Mouse (Mus musculus) mature B cell (primary cell): ENCODE measurements at regions not wholly inside any gene's neighbourhood (a gene's known extent, or its start where the extent isn't known, plus 50 kb on each side); places are given as distances from the start of the nearest gene placed in this dataset.

Experiments
- in situ Hi-C: fragments of 300-500 bp; cut with MboI; formaldehyde crosslinking; loops from 2 replicates; pipeline ENCODE4 v1.14.3; 2019

GRCm38 (mm10) chr1:73799246-73799645 lies 325.0 kb downstream of the Tns1 start:
- in situ Hi-C loops: no loop called here

- in situ Hi-C loops: no loop called here
Measured at GRCm38 (mm10) chr1:73797858-73798257, 326.4 kb downstream of the Tns1 start.

- in situ Hi-C loops: no loop called here
Measured at GRCm38 (mm10) chr1:73797413-73797812, 326.8 kb downstream of the Tns1 start.

- in situ Hi-C loops: no loop called here
Measured at GRCm38 (mm10) chr1:73793871-73794270, 330.4 kb downstream of the Tns1 start.

GRCm38 (mm10) chr1:73793256-73793655 lies 331.0 kb downstream of the Tns1 start:
- in situ Hi-C loops: no loop called here

- in situ Hi-C loops: no loop called here
Measured at GRCm38 (mm10) chr1:73792311-73792710, 331.9 kb downstream of the Tns1 start.

- in situ Hi-C loops: no loop called here
Measured at GRCm38 (mm10) chr1:73787666-73788065, 336.6 kb downstream of the Tns1 start.

GRCm38 (mm10) chr1:73787224-73787623 lies 337.0 kb downstream of the Tns1 start:
- in situ Hi-C loops: no loop called here

GRCm38 (mm10) chr1:73783303-73783702 lies 340.9 kb downstream of the Tns1 start:
- in situ Hi-C loops: no loop called here

- in situ Hi-C loops: no loop called here
Measured at GRCm38 (mm10) chr1:73782871-73783270, 341.4 kb downstream of the Tns1 start.

GRCm38 (mm10) chr1:73771773-73772172 lies 352.5 kb downstream of the Tns1 start:
- in situ Hi-C loops: no loop called here

GRCm38 (mm10) chr1:73770631-73771030 lies 353.6 kb downstream of the Tns1 start:
- in situ Hi-C loops: no loop called here

- in situ Hi-C loops: no loop called here
Measured at GRCm38 (mm10) chr1:73764611-73765333, 359.5 kb downstream of the Tns1 start.

- in situ Hi-C loops: no loop called here
Measured at GRCm38 (mm10) chr1:73758110-73759061, 365.9 kb downstream of the Tns1 start.

GRCm38 (mm10) chr1:73755791-73756190 lies 368.5 kb downstream of the Tns1 start:
- in situ Hi-C loops: no loop called here

- in situ Hi-C loops: no loop called here
Measured at GRCm38 (mm10) chr1:73754928-73755327, 369.3 kb downstream of the Tns1 start.

GRCm38 (mm10) chr1:73753157-73753556 lies 371.1 kb downstream of the Tns1 start:
- in situ Hi-C loops: no loop called here

GRCm38 (mm10) chr1:73748702-73749101 lies 375.5 kb downstream of the Tns1 start:
- in situ Hi-C loops: no loop called here

GRCm38 (mm10) chr1:73744555-73745234 lies 379.6 kb downstream of the Tns1 start:
- in situ Hi-C loops: no loop called here

GRCm38 (mm10) chr1:73743737-73744554 lies 380.3 kb downstream of the Tns1 start:
- in situ Hi-C loops: no loop called here

GRCm38 (mm10) chr1:73737083-73737482 lies 387.2 kb downstream of the Tns1 start:
- in situ Hi-C loops: no loop called here
